Comparison of ENCODE assay signal across 7 mouse cellular contexts in genomic region chr11:70647716-70648420, GRCm38 (mm10). TPM values are rescaled to one million over a fixed set of nuclear protein-coding genes. Genes with fewer than 3 reads are reported as not detected.
A peak's percentile ranks its signal among the peaks of the same experiment; 100 is the strongest.
DNase-seq lines count a peak whose midpoint lies in the region; ATAC-seq and TF ChIP-seq lines count a peak whose summit lies in the region.

No protein-coding gene starts in this region.

- H3K36me3 ChIP-seq in hindbrain, embryonic 11.5 days (ENCODE audit: control insufficient read depth, insufficient read depth, low read length), result 0 out of 2 replicates have a peak, but pooled peaks cover 7% of the 10 kb centered on the region
- H3K36me3 ChIP-seq in neural tube, embryonic 14.5 days (ENCODE audit: control insufficient read depth, insufficient read depth, low read length), result peaks cover 42% of the 10 kb centered on the region

- peak overlapping the region; percentile 74 for H3K27ac ChIP-seq in cortical plate, adult 2 months (ENCODE audit: insufficient read depth, low read length)
- H3K27ac ChIP-seq in hindbrain, embryonic 11.5 days (ENCODE audit: low read depth, low read length), result peak overlapping the region; percentile 76
- H3K27ac ChIP-seq in neural tube, embryonic 14.5 days (ENCODE audit: low read depth, low read length), result peak overlapping the region; percentile 84

- peak; percentile 31 for DNase-seq in urinary bladder, postnatal 14 days (ENCODE audit: low spot score)
- no peak for DNase-seq in urinary bladder, postnatal 10 days (ENCODE audit: low spot score)
- DNase-seq in hindbrain, embryonic 11.5 days (ENCODE audit: low spot score), result no peak
- DNase-seq in liver, result peak; percentile 55

- 5% methylated on average over 28 of the region's 28 CpGs for WGBS in hindbrain, embryonic 11.5 days
- 4% methylated on average over 28 of the region's 28 CpGs for WGBS in neural tube, embryonic 14.5 days

- peak; percentile 17; the same call in 1 of the 2 replicates for ATAC-seq in hindbrain, embryonic 11.5 days (ENCODE audit: low FRiP score)
- no peak for ATAC-seq in neural tube, embryonic 14.5 days (ENCODE audit: low read depth)
- ATAC-seq in monocyte, adult 5-6 weeks (replicated peaks; ENCODE audit: insufficient number of reproducible peaks, low FRiP score, low TSS enrichment, poor library complexity, severe bottlenecking), result no peak

- H3K27me3 ChIP-seq in hindbrain, embryonic 11.5 days (ENCODE audit: control insufficient read depth, insufficient read depth, low read length), result no peaks in the 10 kb centered on the region
- no peaks in the 10 kb centered on the region for H3K27me3 ChIP-seq in neural tube, embryonic 14.5 days (ENCODE audit: control insufficient read depth, insufficient read depth, low read length)

- TF ChIP-seq POLR2A in cortical plate, adult 2 months (IDR thresholded peaks at IDR 0.05; ENCODE audit: extremely low read depth, insufficient read depth, low read length), result no peak

- H3K4me2 ChIP-seq in hindbrain, embryonic 11.5 days (replicated peaks; ENCODE audit: low read depth, low read length), result peak overlapping the region; percentile 96
- peak overlapping the region; percentile 100 for H3K4me2 ChIP-seq in neural tube, embryonic 14.5 days (ENCODE audit: low read depth, low read length)

- H3K4me1 ChIP-seq in cortical plate, adult 2 months (ENCODE audit: control insufficient read depth, insufficient read depth, low read length), result peaks cover 6% of the 10 kb centered on the region
- peaks cover 17% of the 10 kb centered on the region for H3K4me1 ChIP-seq in hindbrain, embryonic 11.5 days (replicated peaks; ENCODE audit: control insufficient read depth, insufficient read depth, low read length)
- H3K4me1 ChIP-seq in neural tube, embryonic 14.5 days (ENCODE audit: control insufficient read depth, insufficient read depth, low read length), result peaks cover 26% of the 10 kb centered on the region

- no peaks in the 10 kb centered on the region for H3K9me3 ChIP-seq in hindbrain, embryonic 11.5 days (ENCODE audit: control insufficient read depth, low read length)
- H3K9me3 ChIP-seq in neural tube, embryonic 14.5 days (ENCODE audit: control insufficient read depth, low read length), result no peaks in the 10 kb centered on the region

- H3K9ac ChIP-seq in hindbrain, embryonic 11.5 days (ENCODE audit: low read depth, low read length), result peak overlapping the region; percentile 73
- peak overlapping the region; percentile 70 for H3K9ac ChIP-seq in neural tube, embryonic 14.5 days (replicated peaks; ENCODE audit: low read depth, low read length)

- peak overlapping the region; percentile 74 for H3K4me3 ChIP-seq in cortical plate, adult 2 months (ENCODE audit: insufficient read depth, low read length)
- peak overlapping the region; percentile 69 for H3K4me3 ChIP-seq in hindbrain, embryonic 11.5 days (ENCODE audit: low read depth, low read length)
- peak overlapping the region; percentile 77 for H3K4me3 ChIP-seq in neural tube, embryonic 14.5 days (ENCODE audit: low read depth, low read length)

- TF ChIP-seq CTCF in cortical plate, adult 2 months (IDR thresholded peaks at IDR 0.05; ENCODE audit: extremely low read depth, insufficient read depth, low read length), result no peak

RNA-seq across cellular contexts. Expression of gene Slc25a11, which starts 0.6 kb away (rescaled TPM):
- polyA plus RNA-seq in cortical plate, adult 2 months (2012; rRNA removed), result 139 and 143 TPM in 2 replicates
- polyA plus RNA-seq in hindbrain, embryonic 11.5 days (2014; fragmentation: Nextera tagmentation; extraction: Ambion mirVana), result 138 and 145 TPM in 2 replicates
- 156 and 172 TPM in 2 replicates for polyA plus RNA-seq in neural tube, embryonic 14.5 days (2014; fragmentation: Nextera tagmentation; extraction: Ambion mirVana)
- 41.1 to 62.6 TPM (median 43.5 TPM) in 3 replicates for total RNA-seq in monocyte, adult 5-6 weeks (2017)

RNA-seq across cellular contexts. Expression of gene Rnf167, which starts 0.8 kb away (rescaled TPM):
- 124 and 128 TPM in 2 replicates for polyA plus RNA-seq in cortical plate, adult 2 months (2012; rRNA removed)
- 86.6 and 94.3 TPM in 2 replicates for polyA plus RNA-seq in hindbrain, embryonic 11.5 days (2014; fragmentation: Nextera tagmentation; extraction: Ambion mirVana)
- polyA plus RNA-seq in neural tube, embryonic 14.5 days (2014; fragmentation: Nextera tagmentation; extraction: Ambion mirVana), result 98.6 and 110 TPM in 2 replicates
- 89.4 to 129 TPM (median 90.9 TPM) in 3 replicates for total RNA-seq in monocyte, adult 5-6 weeks (2017)

RNA-seq across cellular contexts. Expression of gene Pfn1, which starts 6.6 kb away (rescaled TPM):
- 270 and 277 TPM in 2 replicates for polyA plus RNA-seq in cortical plate, adult 2 months (2012; rRNA removed)
- polyA plus RNA-seq in hindbrain, embryonic 11.5 days (2014; fragmentation: Nextera tagmentation; extraction: Ambion mirVana), result 1,409 and 1,523 TPM in 2 replicates
- 578 and 686 TPM in 2 replicates for polyA plus RNA-seq in neural tube, embryonic 14.5 days (2014; fragmentation: Nextera tagmentation; extraction: Ambion mirVana)
- total RNA-seq in monocyte, adult 5-6 weeks (2017), result 527 to 871 TPM (median 568 TPM) in 3 replicates

RNA-seq across cellular contexts. Expression of gene Gp1ba, which starts 8.9 kb away (rescaled TPM):
- not detected in 2 replicates for polyA plus RNA-seq in cortical plate, adult 2 months (2012; rRNA removed)
- 0.64 and 1.2 TPM in 2 replicates for polyA plus RNA-seq in hindbrain, embryonic 11.5 days (2014; fragmentation: Nextera tagmentation; extraction: Ambion mirVana)
- polyA plus RNA-seq in neural tube, embryonic 14.5 days (2014; fragmentation: Nextera tagmentation; extraction: Ambion mirVana), result 0.27 and 0.31 TPM in 2 replicates
- total RNA-seq in monocyte, adult 5-6 weeks (2017), result 0.57 to 3.3 TPM in 2 of 3 replicates, not detected in the other

RNA-seq across cellular contexts. Expression of gene Eno3, which starts 9.1 kb away (rescaled TPM):
- 26.4 and 26.6 TPM in 2 replicates for polyA plus RNA-seq in cortical plate, adult 2 months (2012; rRNA removed)
- polyA plus RNA-seq in hindbrain, embryonic 11.5 days (2014; fragmentation: Nextera tagmentation; extraction: Ambion mirVana), result 23.2 and 26.2 TPM in 2 replicates
- polyA plus RNA-seq in neural tube, embryonic 14.5 days (2014; fragmentation: Nextera tagmentation; extraction: Ambion mirVana), result 8.3 and 10.1 TPM in 2 replicates
- total RNA-seq in monocyte, adult 5-6 weeks (2017), result 236 to 452 TPM (median 414 TPM) in 3 replicates

Comparison
In these comparisons a context has a peak if more than half of its experiments do, and no peak if none do; other contexts are left out.
1. DNase-seq: peak in urinary bladder, postnatal 14 days (single experiment) and liver (single experiment); none in urinary bladder, postnatal 10 days (single experiment) and hindbrain, embryonic 11.5 days (single experiment).
2. Peak in every context shown above with its lines, with median percentiles within 50 percentile points of each other: H3K27ac ChIP-seq and H3K4me3 ChIP-seq.